Mouse (Mus musculus): ENCODE measurements at regions not wholly inside any gene's neighbourhood (a gene's known extent, or its start where the extent isn't known, plus 50 kb on each side); places are given as distances from the start of the nearest gene placed in this dataset.

DNA sequence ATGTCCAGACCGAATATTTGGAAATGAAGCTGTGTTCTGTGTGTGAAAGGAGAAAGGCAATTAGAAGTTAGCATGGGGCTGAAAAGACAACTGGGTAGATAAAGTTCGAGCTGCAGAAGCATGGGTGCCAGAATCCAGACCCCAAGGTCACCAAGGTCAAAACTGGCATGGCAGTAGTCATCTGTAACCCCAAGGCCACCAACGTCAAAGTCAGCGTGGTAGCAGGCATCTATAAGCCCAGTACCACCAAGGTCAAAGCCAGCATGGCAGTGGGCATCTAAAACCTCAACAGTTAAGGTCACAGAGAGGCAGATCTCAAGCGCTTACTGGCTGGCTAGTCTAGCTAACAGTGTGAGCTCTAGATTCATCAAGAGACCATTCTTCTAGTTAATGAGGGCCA is 90.6 kb downstream of the Pdcl3 start:
- H3K4me2 ChIP-seq (ENCODE audit: low read length), result no peak overlapping the region
- no peaks in the 10 kb centered on the region for H3K4me1 ChIP-seq (ENCODE audit: control insufficient read depth in 2 of 2, insufficient read depth in 2 of 2, low read length in 2 of 2)
- no peak overlapping the region for H3K27ac ChIP-seq (replicated peaks in 1 of 2; ENCODE audit: control insufficient read depth in 1 of 2, insufficient read depth in 1 of 2, low read depth in 2 of 2, low read length in 2 of 2)
- H3K4me3 ChIP-seq (ENCODE audit: control insufficient read depth in 1 of 2, insufficient read depth in 1 of 2, low read depth in 1 of 2, low read length in 2 of 2), result no peak overlapping the region
- no peak overlapping the region for H3K9ac ChIP-seq (ENCODE audit: low read length)
- no peaks in the 10 kb centered on the region for H3K36me3 ChIP-seq (ENCODE audit: control insufficient read depth, insufficient read depth, low read length)
- no peaks in the 10 kb centered on the region for H3K27me3 ChIP-seq (ENCODE audit: control insufficient read depth, insufficient read depth, low read length)
- WGBS, result 80% methylated on average over 5 of the region's 5 CpGs
- 0 out of 2 replicates have a peak, but pooled peaks cover 5% of the 10 kb centered on the region for H3K9me3 ChIP-seq (ENCODE audit: control insufficient read depth, low read length)
- no peak for ATAC-seq (ENCODE audit: insufficient number of reproducible peaks, insufficient read depth, low FRiP score, low read depth)

DNA sequence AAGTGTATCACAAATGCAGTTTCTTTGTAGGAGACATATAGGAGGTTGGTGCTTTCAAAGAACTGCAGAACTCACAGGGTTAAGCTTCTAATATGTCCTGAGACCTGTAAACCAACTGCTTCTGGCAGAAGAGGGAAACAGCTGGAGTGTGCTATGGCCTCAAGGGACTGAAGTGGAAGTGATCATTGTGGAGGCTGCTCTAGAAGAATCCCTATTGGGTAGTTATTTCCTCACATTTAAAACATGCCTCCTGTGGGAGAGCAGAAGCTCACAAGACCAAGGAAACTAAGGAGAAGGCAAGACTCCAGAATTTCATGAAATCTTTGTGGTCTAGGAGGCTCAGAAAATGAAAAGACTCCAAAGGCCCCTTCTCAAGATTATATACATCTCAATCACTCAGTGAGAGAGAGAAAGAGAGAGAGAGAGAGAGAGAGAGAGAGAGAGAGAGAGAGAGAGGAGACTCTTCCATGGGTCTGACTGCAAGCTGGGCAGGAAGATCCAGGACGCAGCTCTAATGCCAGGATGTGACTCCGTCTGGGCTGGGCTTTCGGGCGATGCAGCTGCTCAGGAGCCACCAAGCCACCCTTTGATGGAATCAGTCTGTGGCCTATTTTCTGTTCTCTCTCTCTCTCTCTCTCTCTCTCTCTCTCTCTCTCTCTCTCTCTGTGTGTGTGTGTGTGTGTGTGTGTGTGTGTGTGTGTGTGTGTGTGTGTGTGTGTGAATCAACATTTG is 93.3 kb downstream of the Pdcl3 start:
- 65% methylated on average over 4 of the region's 4 CpGs for WGBS
- 0 out of 2 replicates have a peak, but pooled peaks cover 5% of the 10 kb centered on the region for H3K9me3 ChIP-seq (ENCODE audit: control insufficient read depth, low read length)
- no peak overlapping the region for H3K4me3 ChIP-seq (ENCODE audit: control insufficient read depth in 1 of 2, insufficient read depth in 1 of 2, low read depth in 1 of 2, low read length in 2 of 2)
- H3K4me1 ChIP-seq (ENCODE audit: control insufficient read depth in 2 of 2, insufficient read depth in 2 of 2, low read length in 2 of 2), result no peaks in the 10 kb centered on the region
- ATAC-seq (ENCODE audit: insufficient number of reproducible peaks, insufficient read depth, low FRiP score, low read depth), result no peak
- no peak overlapping the region for H3K9ac ChIP-seq (ENCODE audit: low read length)
- no peak overlapping the region for H3K4me2 ChIP-seq (ENCODE audit: low read length)
- no peaks in the 10 kb centered on the region for H3K27me3 ChIP-seq (ENCODE audit: control insufficient read depth, insufficient read depth, low read length)
- H3K27ac ChIP-seq (replicated peaks in 1 of 2; ENCODE audit: control insufficient read depth in 1 of 2, insufficient read depth in 1 of 2, low read depth in 2 of 2, low read length in 2 of 2), result no peak overlapping the region
- H3K36me3 ChIP-seq (ENCODE audit: control insufficient read depth, insufficient read depth, low read length), result no peaks in the 10 kb centered on the region

DNA sequence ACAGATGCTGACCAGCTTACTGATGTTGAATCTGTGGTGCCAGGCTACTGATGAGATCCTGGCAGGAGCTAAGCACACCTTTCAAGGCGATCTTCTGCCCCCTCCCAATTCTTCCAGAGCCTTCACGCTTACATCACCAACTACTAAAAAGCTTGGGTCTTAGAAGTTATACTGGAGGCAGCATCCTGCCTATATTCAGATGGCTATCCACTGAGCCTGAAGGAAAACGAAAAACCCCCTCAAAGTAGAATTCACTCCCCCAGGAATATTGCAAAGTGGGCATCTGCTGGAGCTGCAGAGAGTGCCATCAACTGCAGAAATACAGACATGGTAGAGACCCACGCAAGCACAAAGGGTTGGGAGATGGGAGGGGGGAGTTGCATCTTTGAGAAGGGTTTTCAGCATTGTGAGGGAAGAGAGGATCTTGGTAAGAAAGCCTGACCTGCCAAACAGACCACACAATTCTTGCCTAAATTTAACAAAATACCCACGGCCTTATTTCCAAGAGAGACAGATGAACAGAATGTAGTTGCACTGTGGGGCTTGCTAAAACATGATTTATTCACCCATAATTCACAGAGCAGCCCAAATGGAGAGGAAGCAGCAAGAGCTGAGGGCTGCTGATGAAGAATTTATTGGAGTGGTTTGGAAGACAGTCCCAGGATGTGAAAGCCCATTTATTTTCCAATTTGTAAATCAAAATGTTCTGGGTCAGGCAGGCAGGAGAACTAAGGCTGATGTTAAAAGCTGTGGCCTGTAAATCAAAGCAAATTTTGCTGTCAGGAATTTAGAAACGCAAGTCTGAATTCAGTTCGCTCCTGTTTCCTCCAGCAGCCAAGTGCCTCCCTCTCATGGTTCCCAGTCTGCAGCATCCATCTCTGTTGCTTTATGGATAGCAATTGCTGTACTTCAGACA is 98.8 kb downstream of the Pdcl3 start:
- no peaks in the 10 kb centered on the region for H3K36me3 ChIP-seq (ENCODE audit: control insufficient read depth, insufficient read depth, low read length)
- H3K9me3 ChIP-seq (ENCODE audit: control insufficient read depth, low read length), result 0 out of 2 replicates have a peak, but pooled peaks cover 8% of the 10 kb centered on the region
- H3K27ac ChIP-seq (replicated peaks in 1 of 2; ENCODE audit: control insufficient read depth in 1 of 2, insufficient read depth in 1 of 2, low read depth in 2 of 2, low read length in 2 of 2), result no peak overlapping the region
- H3K27me3 ChIP-seq (ENCODE audit: control insufficient read depth, insufficient read depth, low read length), result no peaks in the 10 kb centered on the region
- no peak overlapping the region for H3K4me3 ChIP-seq (ENCODE audit: control insufficient read depth in 1 of 2, insufficient read depth in 1 of 2, low read depth in 1 of 2, low read length in 2 of 2)
- no peaks in the 10 kb centered on the region; a peak in 2 of 4 replicates for H3K4me1 ChIP-seq (ENCODE audit: control insufficient read depth in 2 of 2, insufficient read depth in 2 of 2, low read length in 2 of 2)
- no peak for ATAC-seq (ENCODE audit: insufficient number of reproducible peaks, insufficient read depth, low FRiP score, low read depth)
- WGBS, result 79% methylated on average over 7 of the region's 7 CpGs
- no peak overlapping the region for H3K9ac ChIP-seq (ENCODE audit: low read length)
- H3K4me2 ChIP-seq (ENCODE audit: low read length), result no peak overlapping the region

DNA sequence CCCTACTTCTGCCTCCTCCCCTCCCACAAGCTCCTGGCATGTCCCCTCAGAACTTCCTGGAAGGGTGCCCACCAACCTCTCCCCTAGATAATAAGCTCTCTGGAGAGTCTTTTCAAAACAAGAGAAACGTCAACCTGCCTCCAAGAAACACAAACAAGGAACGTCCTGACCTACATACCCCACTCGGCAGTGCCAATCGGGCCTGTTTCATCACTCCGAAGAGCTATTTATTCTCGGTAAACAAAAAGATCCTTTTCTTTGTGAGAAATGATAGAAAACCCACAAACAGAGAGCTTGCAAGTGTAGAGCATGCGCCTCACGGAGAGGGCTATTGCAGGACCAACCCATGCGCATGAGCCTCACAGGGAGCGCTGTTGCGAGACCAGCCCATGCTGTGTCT is 100.9 kb downstream of the Pdcl3 start:
- Histone ChIP-seq H3K9ac (ENCODE audit: low read length) (no peak overlapping the region), H3K36me3 (ENCODE audit: control insufficient read depth, insufficient read depth, low read length) (no peaks in the 10 kb centered on the region), H3K27me3 (ENCODE audit: control insufficient read depth, insufficient read depth, low read length) (no peaks in the 10 kb centered on the region), H3K4me1 (ENCODE audit: control insufficient read depth in 2 of 2, insufficient read depth in 2 of 2, low read length in 2 of 2) (peaks cover 5 to 6% of the 10 kb centered on the region in 2 experiments), H3K27ac (replicated peaks in 1 of 2; ENCODE audit: control insufficient read depth in 1 of 2, insufficient read depth in 1 of 2, low read depth in 2 of 2, low read length in 2 of 2) (no peak overlapping the region), H3K9me3 (ENCODE audit: control insufficient read depth, low read length) (0 out of 2 replicates have a peak, but pooled peaks cover 8% of the 10 kb centered on the region), H3K4me3 (ENCODE audit: control insufficient read depth in 1 of 2, insufficient read depth in 1 of 2, low read depth in 1 of 2, low read length in 2 of 2) (no peak overlapping the region), H3K4me2 (ENCODE audit: low read length) (no peak overlapping the region)
- no peak for ATAC-seq (ENCODE audit: insufficient number of reproducible peaks, insufficient read depth, low FRiP score, low read depth)
- WGBS, result 72% methylated on average over 11 of the region's 11 CpGs

DNA sequence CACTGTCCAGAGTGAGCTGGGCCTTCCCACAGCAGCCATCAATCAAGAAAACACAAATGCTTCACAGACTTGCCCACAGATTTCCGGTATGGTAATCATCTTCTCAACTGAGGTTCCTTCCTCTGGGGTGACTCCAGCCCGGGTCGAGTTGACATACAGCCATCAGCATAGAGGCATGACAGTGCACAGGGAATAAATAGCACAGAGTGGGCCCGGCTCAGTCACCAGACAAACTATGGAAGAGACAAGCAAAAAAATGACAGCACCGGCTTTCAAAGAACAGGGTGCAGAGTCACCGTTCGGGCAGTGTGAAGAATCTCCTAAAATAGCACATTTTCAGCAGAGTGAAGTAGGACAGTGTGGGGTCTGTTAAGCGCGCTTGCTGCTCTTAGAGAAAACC is 103.7 kb upstream of the Npas2 start:
- H3K36me3 ChIP-seq (ENCODE audit: control insufficient read depth, insufficient read depth, low read length), result no peaks in the 10 kb centered on the region
- ATAC-seq (ENCODE audit: insufficient number of reproducible peaks, insufficient read depth, low FRiP score, low read depth), result no peak
- H3K4me1 ChIP-seq (ENCODE audit: control insufficient read depth in 2 of 2, insufficient read depth in 2 of 2, low read length in 2 of 2), result peaks cover 5 to 6% of the 10 kb centered on the region in 2 experiments
- H3K27me3 ChIP-seq (ENCODE audit: control insufficient read depth, insufficient read depth, low read length), result no peaks in the 10 kb centered on the region
- no peak overlapping the region; a peak in 1 of 4 replicates for H3K27ac ChIP-seq (replicated peaks in 1 of 2; ENCODE audit: control insufficient read depth in 1 of 2, insufficient read depth in 1 of 2, low read depth in 2 of 2, low read length in 2 of 2)
- 0 out of 2 replicates have a peak, but pooled peaks cover 6% of the 10 kb centered on the region for H3K9me3 ChIP-seq (ENCODE audit: control insufficient read depth, low read length)
- 33% methylated on average over 9 of the region's 9 CpGs for WGBS
- no peak overlapping the region for H3K4me3 ChIP-seq (ENCODE audit: control insufficient read depth in 1 of 2, insufficient read depth in 1 of 2, low read depth in 1 of 2, low read length in 2 of 2)
- H3K4me2 ChIP-seq (ENCODE audit: low read length), result no peak overlapping the region
- H3K9ac ChIP-seq (ENCODE audit: low read length), result no peak overlapping the region

DNA sequence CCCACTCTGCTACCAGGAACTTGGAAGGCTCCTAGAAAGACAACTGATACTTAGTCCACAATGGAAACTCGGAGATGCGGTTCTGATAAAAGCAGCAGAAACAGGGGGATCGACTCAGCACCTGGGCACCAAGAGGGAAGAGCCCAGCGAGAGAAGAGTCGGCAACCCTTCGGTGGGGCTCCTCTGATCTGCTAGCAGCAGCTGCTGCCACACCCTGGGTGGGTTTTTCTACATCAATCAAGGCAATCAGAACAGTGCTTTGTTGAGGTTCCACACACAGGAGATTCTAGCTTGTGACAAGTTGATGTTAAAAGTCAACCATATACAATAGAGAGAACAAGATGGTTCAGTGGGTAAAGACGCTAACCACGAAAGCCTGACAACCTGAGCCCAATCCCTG is 102.4 kb upstream of the Npas2 start:
- no peak overlapping the region for H3K4me2 ChIP-seq (ENCODE audit: low read length)
- H3K27ac ChIP-seq (replicated peaks in 1 of 2; ENCODE audit: control insufficient read depth in 1 of 2, insufficient read depth in 1 of 2, low read depth in 2 of 2, low read length in 2 of 2), result no peak overlapping the region
- no peak overlapping the region for H3K4me3 ChIP-seq (ENCODE audit: control insufficient read depth in 1 of 2, insufficient read depth in 1 of 2, low read depth in 1 of 2, low read length in 2 of 2)
- H3K27me3 ChIP-seq (ENCODE audit: control insufficient read depth, insufficient read depth, low read length), result no peaks in the 10 kb centered on the region
- ATAC-seq (ENCODE audit: insufficient number of reproducible peaks, insufficient read depth, low FRiP score, low read depth), result no peak
- no peaks in the 10 kb centered on the region for H3K36me3 ChIP-seq (ENCODE audit: control insufficient read depth, insufficient read depth, low read length)
- 93% methylated on average over 8 of the region's 8 CpGs for WGBS
- H3K9ac ChIP-seq (ENCODE audit: low read length), result no peak overlapping the region
- no peaks in the 10 kb centered on the region for H3K9me3 ChIP-seq (ENCODE audit: control insufficient read depth, low read length)
- peaks cover 5 to 6% of the 10 kb centered on the region in 2 experiments for H3K4me1 ChIP-seq (ENCODE audit: control insufficient read depth in 2 of 2, insufficient read depth in 2 of 2, low read length in 2 of 2)

DNA sequence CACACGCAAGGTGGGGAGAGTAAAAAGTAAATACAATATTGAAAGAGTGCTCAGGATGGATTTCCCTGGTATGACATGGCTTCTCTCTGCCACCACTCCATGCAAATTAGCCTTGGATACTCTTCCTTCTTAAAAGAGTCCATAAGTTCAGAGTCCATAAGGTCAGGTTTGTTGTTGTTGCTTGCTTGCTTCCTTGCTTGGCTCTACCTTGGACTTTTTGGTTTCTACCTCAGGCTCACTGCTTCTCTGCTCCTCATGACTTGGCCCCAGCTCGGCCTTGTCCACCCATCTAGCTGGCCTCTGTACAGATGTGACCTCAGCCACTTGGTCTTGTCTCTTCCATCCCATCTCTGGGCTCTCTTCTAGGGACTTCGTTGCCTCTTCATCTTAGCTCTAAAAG is 101.9 kb upstream of the Npas2 start:
- no peak overlapping the region for H3K4me3 ChIP-seq (ENCODE audit: control insufficient read depth in 1 of 2, insufficient read depth in 1 of 2, low read depth in 1 of 2, low read length in 2 of 2)
- no peak overlapping the region for H3K27ac ChIP-seq (replicated peaks in 1 of 2; ENCODE audit: control insufficient read depth in 1 of 2, insufficient read depth in 1 of 2, low read depth in 2 of 2, low read length in 2 of 2)
- no peak overlapping the region for H3K4me2 ChIP-seq (ENCODE audit: low read length)
- H3K36me3 ChIP-seq (ENCODE audit: control insufficient read depth, insufficient read depth, low read length), result no peaks in the 10 kb centered on the region
- 84% methylated on average over 3 of the region's 3 CpGs for WGBS
- ATAC-seq (ENCODE audit: insufficient number of reproducible peaks, insufficient read depth, low FRiP score, low read depth), result no peak
- H3K9ac ChIP-seq (ENCODE audit: low read length), result no peak overlapping the region
- no peaks in the 10 kb centered on the region for H3K27me3 ChIP-seq (ENCODE audit: control insufficient read depth, insufficient read depth, low read length)
- H3K9me3 ChIP-seq (ENCODE audit: control insufficient read depth, low read length), result no peaks in the 10 kb centered on the region
- peaks cover 6% of the 10 kb centered on the region in 2 experiments for H3K4me1 ChIP-seq (ENCODE audit: control insufficient read depth in 2 of 2, insufficient read depth in 2 of 2, low read length in 2 of 2)
